Mouse (Mus musculus): ENCODE data around the gene Supt5. TPM values are rescaled to one million over a fixed set of nuclear protein-coding genes. Genes with fewer than 3 reads are reported as not detected.
A peak's percentile ranks its signal among the peaks of the same experiment; 100 is the strongest.

Gene Supt5
- polyA plus RNA-seq, 1 experiment: 126 TPM

DNA sequence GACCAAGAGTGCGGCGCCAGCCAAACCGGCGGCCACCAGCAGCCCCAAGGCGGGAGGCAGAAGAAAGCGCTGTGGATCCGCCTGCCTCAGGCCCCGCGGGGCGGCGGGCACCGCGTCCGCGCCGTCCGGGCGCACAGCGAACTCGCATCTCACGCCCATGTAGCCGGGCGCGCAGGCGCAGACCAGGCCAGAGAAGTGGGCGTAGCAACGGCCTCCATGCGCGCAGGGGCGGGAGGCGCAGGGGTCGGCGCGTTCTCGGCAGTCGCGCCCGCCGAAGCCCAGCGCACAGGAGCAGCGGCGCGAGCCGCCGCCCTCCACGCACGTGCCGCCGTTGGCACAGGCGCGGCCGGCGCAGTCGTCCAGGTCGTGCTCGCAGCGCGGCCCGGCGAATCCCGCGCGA, 44.1 kb downstream of the Supt5 start:
- no peaks in the 10 kb centered on the region for H3K27me3 ChIP-seq (ENCODE audit: control insufficient read depth, insufficient read depth, low read length)
- peak overlapping the region; percentile 70 for H3K27ac ChIP-seq (ENCODE audit: control insufficient read depth, insufficient read depth, low read depth, low read length)
- TF ChIP-seq CTCF (IDR thresholded peaks at IDR 0.05; ENCODE audit: control insufficient read depth, insufficient read depth, insufficient replicate concordance, low read depth, low read length) (no peak), POLR2A (IDR thresholded peaks at IDR 0.05; ENCODE audit: control insufficient read depth, low read depth, low read length) (peak; percentile 75)
- H3K4me3 ChIP-seq (ENCODE audit: control insufficient read depth, low read depth, low read length): peak overlapping the region; percentile 79
- no peaks in the 10 kb centered on the region for H3K36me3 ChIP-seq (ENCODE audit: control insufficient read depth, insufficient read depth, low read length)
- H3K4me1 ChIP-seq (ENCODE audit: control insufficient read depth, insufficient read depth, low read length): peaks cover 56% of the 10 kb centered on the region

DNA sequence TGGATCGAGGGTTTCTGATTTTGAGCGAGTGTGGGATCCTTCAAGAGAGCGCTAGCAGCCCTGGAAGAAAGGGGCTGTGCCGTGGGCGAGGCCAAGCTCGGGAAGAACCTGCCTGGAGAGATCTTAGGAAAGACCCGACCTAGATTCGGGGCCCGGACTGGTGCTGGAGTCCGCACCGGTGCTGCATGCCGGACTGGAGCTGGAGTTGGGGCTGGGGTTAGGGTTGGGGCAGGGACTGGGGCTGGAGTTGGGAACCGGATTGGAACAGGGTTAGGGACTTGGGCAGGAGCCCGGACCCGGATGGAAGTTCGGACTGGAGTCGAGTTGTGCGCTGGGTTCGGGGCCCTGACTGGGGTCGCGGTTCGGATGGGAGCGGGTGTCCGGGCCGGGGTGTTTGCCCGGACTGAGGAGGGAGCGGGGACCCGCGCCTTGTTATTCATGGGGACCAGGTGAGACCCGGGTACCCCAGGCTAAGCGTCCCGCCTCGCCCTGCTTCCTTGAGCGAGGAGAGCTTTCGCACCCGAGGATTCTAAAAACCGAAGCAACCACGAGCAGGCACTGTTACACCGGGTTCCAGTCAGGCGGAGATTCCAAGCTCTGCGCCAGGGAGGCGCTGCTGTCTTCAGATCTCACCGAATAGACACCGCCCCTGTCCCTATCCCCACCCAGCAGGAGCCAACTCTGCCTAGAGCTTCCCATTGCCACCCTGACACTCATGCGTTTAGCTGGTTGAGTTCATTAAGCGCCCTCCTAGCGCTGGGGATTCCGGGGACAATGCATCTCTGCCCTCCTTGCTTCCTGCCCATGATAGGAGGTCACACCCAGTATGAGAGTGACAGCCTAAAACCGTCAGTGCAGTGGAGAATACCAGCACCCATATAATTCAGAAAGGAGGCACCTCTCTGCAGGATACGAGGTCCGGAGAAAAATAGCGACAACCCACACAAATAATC, 47.6 kb downstream of the Supt5 start, which contains the start of gene Selenov:
Gene Selenov (minus strand): TSS at position 549 of the 953 bp plus-strand sequence.
- no peak within 1 kb of the TSS for H3K27ac ChIP-seq (ENCODE audit: control insufficient read depth, insufficient read depth, low read depth, low read length)

DNA sequence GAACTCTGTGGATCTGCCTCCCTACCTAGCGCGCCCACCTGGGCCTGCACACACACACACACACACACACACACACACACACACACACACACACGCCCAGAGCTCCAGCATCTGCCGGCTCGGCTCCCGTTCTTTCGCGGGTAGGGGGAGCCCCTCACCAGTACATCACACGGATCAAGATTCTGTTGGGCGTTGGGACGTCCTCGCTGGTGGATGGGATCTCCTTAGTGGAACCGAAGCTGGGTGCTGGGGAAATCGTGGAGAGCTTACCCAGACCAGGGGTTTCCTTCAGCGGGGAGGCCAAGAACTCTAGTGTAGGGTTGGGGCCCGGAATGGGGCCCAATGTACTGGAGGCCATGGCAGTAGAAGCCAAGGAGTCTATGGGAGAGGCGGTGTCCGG, 48.4 kb downstream of the Supt5 start:
- Histone ChIP-seq H3K27ac (ENCODE audit: control insufficient read depth, insufficient read depth, low read depth, low read length) (no peak overlapping the region), H3K36me3 (ENCODE audit: control insufficient read depth, insufficient read depth, low read length) (no peaks in the 10 kb centered on the region), H3K4me1 (ENCODE audit: control insufficient read depth, insufficient read depth, low read length) (peaks cover 33% of the 10 kb centered on the region), H3K27me3 (ENCODE audit: control insufficient read depth, insufficient read depth, low read length) (no peaks in the 10 kb centered on the region), H3K4me3 (ENCODE audit: control insufficient read depth, low read depth, low read length) (peak overlapping the region; percentile 79)
- TF ChIP-seq CTCF (IDR thresholded peaks at IDR 0.05; ENCODE audit: control insufficient read depth, insufficient read depth, insufficient replicate concordance, low read depth, low read length): no peak
- 0 out of 2 replicates have a peak, but pooled peaks have one; percentile 23 for TF ChIP-seq POLR2A (IDR thresholded peaks at IDR 0.05; ENCODE audit: control insufficient read depth, low read depth, low read length)

More for the DNA sequence above, 47.6 kb downstream of the Supt5 start, which contains the start of gene Selenov:
- H3K27me3 ChIP-seq (ENCODE audit: control insufficient read depth, insufficient read depth, low read length): no peaks in the 10 kb centered on the region
- TF ChIP-seq POLR2A (IDR thresholded peaks at IDR 0.05; ENCODE audit: control insufficient read depth, low read depth, low read length): peak; percentile 71; the same call in 1 of the 2 replicates
- no peak for TF ChIP-seq CTCF (IDR thresholded peaks at IDR 0.05; ENCODE audit: control insufficient read depth, insufficient read depth, insufficient replicate concordance, low read depth, low read length)
- peaks cover 34% of the 10 kb centered on the region for H3K4me1 ChIP-seq (ENCODE audit: control insufficient read depth, insufficient read depth, low read length)
- H3K4me3 ChIP-seq (ENCODE audit: control insufficient read depth, low read depth, low read length): peak within 1 kb of the TSS; percentile 79
- no peaks in the 10 kb centered on the region for H3K36me3 ChIP-seq (ENCODE audit: control insufficient read depth, insufficient read depth, low read length)

DNA sequence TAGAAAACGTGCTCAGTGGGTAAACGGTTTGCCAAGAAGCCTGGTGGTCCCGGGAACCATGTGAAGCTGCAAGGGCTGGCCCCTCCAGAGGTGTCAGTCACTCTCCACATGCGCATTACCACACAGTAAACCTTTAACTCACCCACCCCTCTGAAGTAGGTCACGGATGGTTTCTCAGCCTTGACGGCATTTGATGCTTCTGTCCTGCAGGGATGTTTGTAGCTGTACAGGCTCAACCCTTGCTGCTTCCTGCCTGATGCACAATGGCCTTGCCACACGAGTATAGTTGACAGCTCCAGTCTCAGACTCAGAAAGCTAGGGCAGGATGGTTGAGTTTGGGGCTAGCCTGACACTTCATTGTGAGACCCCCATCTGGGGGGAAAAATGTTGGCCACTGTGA, 57.9 kb downstream of the Supt5 start:
- H3K4me1 ChIP-seq (ENCODE audit: control insufficient read depth, insufficient read depth, low read length): peaks cover 7% of the 10 kb centered on the region
- TF ChIP-seq POLR2A (IDR thresholded peaks at IDR 0.05; ENCODE audit: control insufficient read depth, low read depth, low read length) (no peak), CTCF (IDR thresholded peaks at IDR 0.05; ENCODE audit: control insufficient read depth, insufficient read depth, insufficient replicate concordance, low read depth, low read length) (no peak)
- no peaks in the 10 kb centered on the region for H3K36me3 ChIP-seq (ENCODE audit: control insufficient read depth, insufficient read depth, low read length)
- no peak overlapping the region for H3K27ac ChIP-seq (ENCODE audit: control insufficient read depth, insufficient read depth, low read depth, low read length)
- H3K4me3 ChIP-seq (ENCODE audit: control insufficient read depth, low read depth, low read length): no peak overlapping the region
- H3K27me3 ChIP-seq (ENCODE audit: control insufficient read depth, insufficient read depth, low read length): no peaks in the 10 kb centered on the region

DNA sequence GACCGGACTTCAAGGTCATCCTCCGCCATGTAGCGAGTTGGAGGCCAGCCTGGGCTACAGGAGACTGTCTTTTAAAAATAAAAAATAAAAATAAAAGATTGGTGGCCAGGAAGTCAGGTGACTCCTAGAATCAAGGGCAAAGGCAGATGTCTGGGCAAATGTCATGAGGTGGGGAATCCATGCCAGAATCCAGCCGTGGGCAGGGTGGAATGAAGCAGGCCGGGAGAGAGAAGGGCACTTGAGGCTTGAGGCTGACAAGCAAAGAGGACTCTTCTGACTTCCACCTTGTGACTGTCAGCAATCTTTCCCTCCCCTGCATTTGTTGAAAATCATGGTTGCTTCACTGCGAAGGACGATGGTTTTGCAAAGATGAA, 60.3 kb downstream of the Supt5 start:
- Histone ChIP-seq H3K4me3 (ENCODE audit: control insufficient read depth, low read depth, low read length) (peak overlapping the region; percentile 94), H3K27ac (ENCODE audit: control insufficient read depth, insufficient read depth, low read depth, low read length) (peak overlapping the region; percentile 96), H3K36me3 (ENCODE audit: control insufficient read depth, insufficient read depth, low read length) (no peaks in the 10 kb centered on the region), H3K4me1 (ENCODE audit: control insufficient read depth, insufficient read depth, low read length) (peaks cover 7% of the 10 kb centered on the region), H3K27me3 (ENCODE audit: control insufficient read depth, insufficient read depth, low read length) (no peaks in the 10 kb centered on the region)
- TF ChIP-seq POLR2A (IDR thresholded peaks at IDR 0.05; ENCODE audit: control insufficient read depth, low read depth, low read length) (no peak), CTCF (IDR thresholded peaks at IDR 0.05; ENCODE audit: control insufficient read depth, insufficient read depth, insufficient replicate concordance, low read depth, low read length) (no peak)

GRCm38 (mm10) chr7:28277615-28278278, 60.8 kb downstream of the Supt5 start, which contains the start of gene Eid2b:
Eid2b (plus strand) TSS chr7:28277739.
- no peaks in the 10 kb centered on the region for H3K36me3 ChIP-seq (ENCODE audit: control insufficient read depth, insufficient read depth, low read length)
- TF ChIP-seq POLR2A (IDR thresholded peaks at IDR 0.05; ENCODE audit: control insufficient read depth, low read depth, low read length) (peak; percentile 77), CTCF (IDR thresholded peaks at IDR 0.05; ENCODE audit: control insufficient read depth, insufficient read depth, insufficient replicate concordance, low read depth, low read length) (peak; percentile 91)
- peak within 1 kb of the TSS; percentile 94 for H3K4me3 ChIP-seq (ENCODE audit: control insufficient read depth, low read depth, low read length)
- peak within 1 kb of the TSS; percentile 96 for H3K27ac ChIP-seq (ENCODE audit: control insufficient read depth, insufficient read depth, low read depth, low read length)
- peaks cover 7% of the 10 kb centered on the region for H3K4me1 ChIP-seq (ENCODE audit: control insufficient read depth, insufficient read depth, low read length)
- H3K27me3 ChIP-seq (ENCODE audit: control insufficient read depth, insufficient read depth, low read length): no peaks in the 10 kb centered on the region

GRCm38 (mm10) chr7:28277237-28277614, 61.3 kb downstream of the Supt5 start:
- Histone ChIP-seq H3K4me1 (ENCODE audit: control insufficient read depth, insufficient read depth, low read length) (peaks cover 7% of the 10 kb centered on the region), H3K27ac (ENCODE audit: control insufficient read depth, insufficient read depth, low read depth, low read length) (no peak overlapping the region), H3K4me3 (ENCODE audit: control insufficient read depth, low read depth, low read length) (no peak overlapping the region), H3K36me3 (ENCODE audit: control insufficient read depth, insufficient read depth, low read length) (no peaks in the 10 kb centered on the region; the same call in 1 of the 2 replicates), H3K27me3 (ENCODE audit: control insufficient read depth, insufficient read depth, low read length) (no peaks in the 10 kb centered on the region)
- no peak for TF ChIP-seq CTCF (IDR thresholded peaks at IDR 0.05; ENCODE audit: control insufficient read depth, insufficient read depth, insufficient replicate concordance, low read depth, low read length)
- TF ChIP-seq POLR2A (IDR thresholded peaks at IDR 0.05; ENCODE audit: control insufficient read depth, low read depth, low read length): no peak

All from testis, adult 2 months (tissue).